Mouse (Mus musculus) embryonic facial prominence, embryonic 10.5 days (tissue): ENCODE measurements at regions not wholly inside any gene's neighbourhood (a gene's known extent, or its start where the extent isn't known, plus 50 kb on each side); places are given as distances from the start of the nearest gene placed in this dataset.

Experiments used
- DNase-seq: peaks from one replicate; pipeline ENCODE4 v3.0.0-alpha.2; 2017; ENCODE audit warnings: low spot score
- H3K27ac ChIP-seq: fragments of 300-500 bp; sonication (generic); replicated peaks from 2 replicates; pipeline ENCODE4 v1.5.1; 2016; ENCODE audit warnings: mild to moderate bottlenecking
- H3K27me3 ChIP-seq: fragments of 300-500 bp; sonication (generic); replicated peaks from 2 replicates; pipeline ENCODE4 v1.6.1; 2016; ENCODE audit warnings: low read depth, mild to moderate bottlenecking; ENCODE audit not compliant: poor library complexity, severe bottlenecking
- H3K36me3 ChIP-seq: fragments of 300-500 bp; sonication (generic); replicated peaks from 2 replicates; pipeline ENCODE4 v1.6.1; 2016; ENCODE audit warnings: mild to moderate bottlenecking, moderate library complexity
- H3K4me1 ChIP-seq: fragments of 300-500 bp; sonication (generic); 2 replicates; pipeline ENCODE4 v1.6.1; 2016
- H3K4me3 ChIP-seq: fragments of 300-500 bp; sonication (generic); 2 replicates; pipeline ENCODE4 v1.5.1; 2016; ENCODE audit warnings: mild to moderate bottlenecking, moderate library complexity
- H3K9me3 ChIP-seq: fragments of 300-500 bp; sonication (generic); 2 replicates; pipeline ENCODE4 v1.6.1; 2016; ENCODE audit warnings: mild to moderate bottlenecking
- whole genome bisulfite sequencing: fragments of 180-500 bp; shearing (Covaris S2); methylation state at CpG from one replicate; pipeline ENCODE4 v1.1.7; 2016; 5-methylcytosine and 5-hydroxymethylcytosine counted together

DNA sequence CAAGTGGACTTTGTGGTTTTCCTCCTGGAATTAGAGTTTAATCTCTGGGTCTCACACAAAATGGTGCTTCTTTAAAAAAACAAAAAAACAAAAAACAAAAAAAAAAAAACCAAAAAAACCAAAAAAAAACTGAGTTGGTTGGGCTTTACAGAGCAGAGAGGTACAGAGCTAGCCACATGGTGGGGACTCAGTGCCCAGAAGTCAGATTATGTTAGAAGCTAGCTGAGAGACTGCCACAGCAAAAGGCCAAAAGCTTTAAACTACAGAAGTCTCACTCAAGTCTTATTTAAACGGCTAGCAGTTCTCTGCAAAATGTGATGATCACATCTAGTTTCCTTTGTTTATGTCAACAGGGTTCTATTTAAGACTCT is 1121.8 kb upstream of the Cited2 start:
- Histone ChIP-seq H3K27me3 (no peaks in the 10 kb centered on the region), H3K9me3 (no peaks in the 10 kb centered on the region), H3K4me3 (no peak overlapping the region), H3K4me1 (no peaks in the 10 kb centered on the region), H3K36me3 (no peaks in the 10 kb centered on the region), H3K27ac (no peak overlapping the region)
- DNase-seq, result no peak
- 80% methylated on average over 1 of the region's 1 CpGs for WGBS

DNA sequence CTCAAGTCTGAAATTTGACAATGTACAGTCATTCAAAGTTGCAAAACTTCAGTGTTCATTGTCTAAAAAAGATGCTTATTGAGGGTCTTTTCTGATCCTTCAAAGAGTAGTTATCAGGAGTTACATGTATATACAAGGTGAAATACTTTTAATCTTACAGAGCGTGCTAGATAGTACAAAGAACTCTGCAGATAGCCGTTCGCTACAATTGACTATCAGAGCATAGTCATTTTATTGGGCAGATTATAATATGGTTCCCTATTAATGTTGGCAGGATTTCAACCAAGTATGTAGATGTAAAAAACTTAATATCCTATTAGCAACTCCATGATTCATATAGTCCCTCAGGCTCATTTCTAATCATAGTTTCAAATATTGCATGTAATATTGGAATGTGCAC is 1114.7 kb upstream of the Cited2 start:
- 95% methylated on average over 3 of the region's 3 CpGs for WGBS
- Histone ChIP-seq H3K36me3 (no peaks in the 10 kb centered on the region), H3K27me3 (no peaks in the 10 kb centered on the region), H3K4me1 (no peaks in the 10 kb centered on the region), H3K9me3 (no peaks in the 10 kb centered on the region), H3K27ac (no peak overlapping the region), H3K4me3 (no peak overlapping the region)
- no peak for DNase-seq

DNA sequence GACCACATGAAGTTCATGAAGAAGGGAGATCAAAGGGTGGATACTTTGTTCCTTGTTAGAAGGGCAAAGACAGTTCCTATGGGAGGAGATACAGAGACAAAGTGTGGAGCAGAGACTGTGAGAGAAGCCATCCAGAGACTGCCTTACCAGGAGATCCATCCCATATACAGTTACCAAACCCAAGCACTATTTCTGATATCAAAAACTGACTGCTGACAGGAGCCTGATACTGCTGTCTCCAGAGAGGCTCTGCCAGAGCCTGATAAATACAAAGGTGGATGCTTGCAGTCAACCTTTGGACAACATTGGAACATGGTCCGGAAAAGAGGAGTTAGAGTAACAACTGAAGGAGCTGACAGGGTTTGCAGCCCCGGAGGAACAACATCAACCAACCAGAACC is 1104.3 kb upstream of the Cited2 start:
- Histone ChIP-seq H3K27ac (no peak overlapping the region), H3K4me3 (no peak overlapping the region), H3K4me1 (0 out of 2 replicates have a peak, but pooled peaks cover 2% of the 10 kb centered on the region), H3K27me3 (no peaks in the 10 kb centered on the region), H3K36me3 (no peaks in the 10 kb centered on the region), H3K9me3 (no peaks in the 10 kb centered on the region)
- WGBS, result 88% methylated on average over 2 of the region's 2 CpGs
- no peak for DNase-seq

DNA sequence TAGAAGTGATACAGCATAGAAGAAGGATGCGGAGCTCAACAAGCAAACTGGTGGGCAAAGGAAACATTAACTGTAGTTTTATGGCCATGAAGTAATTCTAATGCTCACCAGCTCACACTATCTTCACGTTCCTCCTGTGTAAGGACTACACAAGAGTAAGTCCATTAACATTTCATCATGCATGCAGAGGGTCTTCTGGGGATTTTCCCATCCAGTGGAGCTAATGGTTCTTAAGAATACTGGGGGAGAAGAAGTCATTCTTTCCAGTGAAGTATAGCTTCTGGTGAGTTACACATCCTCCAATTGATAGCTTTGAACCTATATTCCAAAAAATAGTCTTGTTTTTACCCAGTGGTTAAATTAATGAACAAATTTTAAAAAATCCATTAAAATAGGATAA is 1103.4 kb upstream of the Cited2 start:
- Histone ChIP-seq H3K27me3 (no peaks in the 10 kb centered on the region), H3K27ac (no peak overlapping the region), H3K9me3 (no peaks in the 10 kb centered on the region), H3K4me3 (no peak overlapping the region), H3K4me1 (0 out of 2 replicates have a peak, but pooled peaks cover 2% of the 10 kb centered on the region), H3K36me3 (no peaks in the 10 kb centered on the region)
- DNase-seq, result no peak
- WGBS, result 90% methylated on average over 2 of the region's 2 CpGs

DNA sequence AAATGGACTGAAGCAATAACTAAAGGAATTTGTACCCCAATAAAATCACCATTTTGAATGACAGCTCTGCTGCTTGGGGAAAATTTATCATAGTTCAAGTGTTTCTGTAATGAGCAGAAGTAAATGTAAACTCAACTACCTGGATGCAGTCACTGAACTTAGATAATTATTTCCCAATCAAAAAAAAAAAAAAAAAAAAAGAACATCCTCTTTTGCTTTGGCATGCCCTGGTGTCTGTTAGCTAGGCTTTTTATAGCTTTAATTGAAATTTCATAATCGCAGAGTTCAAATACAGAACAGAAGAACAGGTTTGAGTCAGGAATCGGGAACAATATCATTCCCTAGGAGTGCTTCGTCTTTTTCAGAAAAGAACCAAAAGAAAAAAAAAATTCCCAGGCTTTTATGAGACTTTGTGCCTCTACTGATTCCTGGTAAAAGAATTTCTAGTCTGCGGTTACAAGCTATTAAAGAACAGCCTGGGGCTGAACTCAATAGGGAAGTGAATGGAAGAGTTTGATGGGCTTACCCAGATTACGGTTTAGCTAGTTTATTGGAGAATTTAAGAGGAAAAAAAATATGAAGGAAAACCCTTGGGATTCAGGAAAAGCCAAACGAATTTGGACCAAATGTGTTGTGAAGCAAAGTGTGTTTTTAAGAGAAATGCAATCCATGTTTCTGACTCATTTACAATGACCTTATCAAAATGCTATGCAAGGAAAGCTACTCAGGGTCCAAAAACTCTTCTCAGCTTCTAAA is 1102.0 kb upstream of the Cited2 start:
- WGBS, result 52% methylated on average over 6 of the region's 6 CpGs
- no peak for DNase-seq

DNA sequence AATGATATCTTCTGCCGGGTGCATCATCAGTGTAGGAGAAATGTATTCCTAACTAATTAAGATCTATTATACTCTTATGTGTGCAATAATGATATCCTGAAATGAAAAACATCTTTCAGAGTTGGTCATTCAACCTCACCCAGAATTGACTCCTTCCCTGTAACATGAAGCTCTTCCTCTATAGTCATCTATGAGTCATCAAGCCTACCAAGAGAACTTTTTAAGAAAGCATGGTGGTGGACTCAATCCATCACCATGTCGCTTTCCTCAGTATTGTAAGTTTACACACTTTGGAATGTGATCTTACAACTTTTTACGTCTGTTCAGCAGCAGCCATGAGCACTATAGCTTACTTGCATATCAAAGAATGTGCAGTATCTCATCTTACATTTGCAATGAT is 1100.2 kb upstream of the Cited2 start:
- 88% methylated on average over 3 of the region's 3 CpGs for WGBS
- no peak for DNase-seq
- H3K4me3 ChIP-seq, result no peak overlapping the region
- 0 out of 2 replicates have a peak, but pooled peaks cover 2% of the 10 kb centered on the region for H3K4me1 ChIP-seq
- no peaks in the 10 kb centered on the region for H3K9me3 ChIP-seq
- H3K36me3 ChIP-seq, result no peaks in the 10 kb centered on the region
- no peaks in the 10 kb centered on the region for H3K27me3 ChIP-seq
- no peak overlapping the region for H3K27ac ChIP-seq

More for the DNA sequence above, 1102.0 kb upstream of the Cited2 start:
- Histone ChIP-seq H3K27me3 (no peaks in the 10 kb centered on the region), H3K4me3 (no peak overlapping the region), H3K4me1 (0 out of 2 replicates have a peak, but pooled peaks cover 2% of the 10 kb centered on the region), H3K36me3 (no peaks in the 10 kb centered on the region), H3K27ac (no peak overlapping the region), H3K9me3 (no peaks in the 10 kb centered on the region)

DNA sequence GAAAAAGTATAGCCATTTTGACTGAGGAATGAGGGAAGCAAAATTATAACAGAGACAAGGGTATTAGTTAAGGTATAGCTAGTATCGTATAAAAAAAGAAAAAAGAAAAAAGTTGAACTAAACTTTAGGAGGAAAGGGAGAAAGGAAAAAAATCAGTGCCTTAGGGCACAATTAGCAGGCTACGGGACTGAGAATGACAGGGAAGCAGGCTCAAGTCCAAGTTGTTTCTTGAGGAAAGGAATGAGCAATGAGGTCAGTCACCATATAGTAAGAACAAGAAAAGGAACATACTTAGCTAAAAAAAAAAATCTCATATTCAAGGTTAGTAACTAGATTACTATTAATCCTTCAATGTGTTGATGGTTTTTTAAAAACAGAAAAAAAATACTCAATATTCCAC is 1089.8 kb upstream of the Cited2 start:
- Histone ChIP-seq H3K9me3 (no peaks in the 10 kb centered on the region), H3K4me1 (peaks cover 13% of the 10 kb centered on the region), H3K27me3 (no peaks in the 10 kb centered on the region), H3K27ac (no peak overlapping the region), H3K4me3 (no peak overlapping the region), H3K36me3 (no peaks in the 10 kb centered on the region)
- no peak for DNase-seq
- WGBS, result 48% methylated on average over 2 of the region's 2 CpGs

DNA sequence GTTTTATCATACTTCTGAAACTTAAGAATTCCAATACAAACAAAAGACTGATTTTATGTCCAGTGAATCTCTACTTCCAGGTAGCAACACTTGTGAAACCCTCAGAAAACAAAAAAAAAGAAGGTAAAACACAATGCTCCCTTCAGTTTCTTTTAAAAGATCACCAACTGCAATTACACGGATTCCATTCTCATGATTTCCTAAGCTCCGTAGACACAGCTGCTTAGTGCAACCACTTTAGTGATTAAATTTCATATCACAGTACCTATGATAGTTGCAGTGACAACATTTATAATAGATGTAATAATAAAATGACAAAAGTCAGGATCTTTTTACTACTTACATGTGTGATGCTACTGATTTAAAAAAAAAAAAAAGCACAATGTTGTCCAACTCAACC is 1087.6 kb upstream of the Cited2 start:
- H3K9me3 ChIP-seq, result no peaks in the 10 kb centered on the region
- H3K4me3 ChIP-seq, result no peak overlapping the region
- H3K27me3 ChIP-seq, result no peaks in the 10 kb centered on the region
- WGBS, result 79% methylated on average over 2 of the region's 2 CpGs
- no peaks in the 10 kb centered on the region for H3K36me3 ChIP-seq
- H3K4me1 ChIP-seq, result peaks cover 19% of the 10 kb centered on the region
- no peak for DNase-seq
- H3K27ac ChIP-seq, result no peak overlapping the region

DNA sequence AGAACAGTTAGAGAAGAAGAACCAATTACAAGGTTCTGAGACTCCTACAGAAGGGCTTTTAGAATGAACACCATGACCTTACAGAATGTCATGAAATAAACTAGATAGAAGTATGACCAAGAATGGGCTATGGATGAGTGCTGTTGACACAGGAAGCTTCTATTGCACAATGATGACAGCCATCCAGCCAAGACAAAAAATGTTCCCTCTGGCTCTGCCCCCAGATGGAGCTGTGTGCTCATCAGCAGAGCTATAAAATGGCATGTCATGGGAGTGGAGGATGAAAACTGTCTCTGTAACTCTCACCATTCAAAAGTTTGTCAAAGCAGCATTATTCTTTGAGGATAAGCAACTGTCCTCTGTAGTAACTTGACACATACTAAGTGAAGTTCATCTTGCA is 1086.0 kb upstream of the Cited2 start:
- H3K4me3 ChIP-seq, result no peak overlapping the region
- H3K27ac ChIP-seq, result no peak overlapping the region
- H3K4me1 ChIP-seq, result peaks cover 19% of the 10 kb centered on the region
- no peaks in the 10 kb centered on the region for H3K27me3 ChIP-seq
- no peaks in the 10 kb centered on the region for H3K36me3 ChIP-seq
- H3K9me3 ChIP-seq, result no peaks in the 10 kb centered on the region
- no peak for DNase-seq

DNA sequence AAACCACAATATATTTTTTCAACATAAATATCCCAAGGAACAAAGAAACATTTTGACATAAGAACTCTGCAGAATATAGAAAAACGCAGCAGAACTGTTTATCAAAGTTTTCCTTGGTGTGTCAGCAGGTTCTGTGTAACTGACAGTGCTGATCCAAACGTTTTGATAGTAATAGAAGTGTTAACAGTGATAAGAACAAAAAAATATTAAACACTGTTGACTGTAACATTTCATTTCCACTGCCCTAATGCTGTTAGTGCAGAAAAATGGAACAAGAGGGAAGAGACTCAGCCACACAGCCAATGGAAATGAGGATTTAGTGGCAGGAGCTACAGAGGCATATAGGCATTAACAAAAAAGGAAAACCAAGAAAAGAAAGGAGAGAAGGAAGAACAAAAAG is 1084.9 kb upstream of the Cited2 start:
- DNase-seq, result no peak
- Histone ChIP-seq H3K27ac (no peak overlapping the region), H3K4me3 (no peak overlapping the region), H3K4me1 (peaks cover 19% of the 10 kb centered on the region), H3K9me3 (no peaks in the 10 kb centered on the region), H3K36me3 (no peaks in the 10 kb centered on the region), H3K27me3 (no peaks in the 10 kb centered on the region)
- WGBS, result 32% methylated on average over 2 of the region's 2 CpGs

DNA sequence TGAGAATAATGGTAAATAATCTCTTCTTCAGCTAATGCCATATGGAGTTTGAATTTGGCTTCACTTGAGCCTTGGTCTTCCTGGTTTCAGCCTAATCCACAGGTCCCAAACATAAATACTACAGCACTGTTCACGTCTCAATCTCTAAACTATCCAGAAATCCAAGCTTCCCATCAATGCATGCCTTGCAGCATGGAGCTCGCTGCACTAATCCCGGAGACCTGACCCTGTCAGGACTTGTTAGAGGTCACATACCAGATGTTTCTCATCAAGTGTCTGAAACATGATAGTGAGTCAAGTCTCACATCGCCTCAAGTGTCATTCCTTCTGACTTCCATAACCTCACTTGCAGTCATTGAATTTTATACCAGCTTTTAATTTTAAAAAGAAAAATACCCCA is 1082.9 kb upstream of the Cited2 start:
- Histone ChIP-seq H3K27ac (no peak overlapping the region), H3K4me1 (peaks cover 19% of the 10 kb centered on the region), H3K9me3 (no peaks in the 10 kb centered on the region), H3K4me3 (no peak overlapping the region), H3K27me3 (no peaks in the 10 kb centered on the region), H3K36me3 (no peaks in the 10 kb centered on the region)
- WGBS, result 14% methylated on average over 4 of the region's 4 CpGs
- peak; percentile 70 for DNase-seq

DNA sequence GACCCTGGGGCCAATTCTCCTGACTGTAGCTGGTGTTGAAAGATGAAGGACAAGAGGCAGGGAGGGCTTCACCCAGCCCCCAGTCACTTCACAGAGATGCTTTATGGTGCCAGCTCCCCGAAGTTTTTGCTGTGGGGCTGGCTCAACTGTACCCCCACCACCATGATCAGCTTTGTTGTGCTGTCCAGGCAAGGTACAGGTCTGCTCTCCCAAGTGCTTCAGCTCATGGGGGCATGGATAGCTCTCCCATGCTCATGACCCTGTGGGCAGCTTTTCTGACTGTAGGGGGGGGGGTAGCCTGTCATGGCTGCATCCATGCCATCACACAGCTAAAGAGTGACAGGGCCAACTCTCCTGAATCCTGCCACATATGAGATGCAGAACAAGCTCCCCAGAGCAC is 1072.9 kb upstream of the Cited2 start:
- H3K36me3 ChIP-seq, result no peaks in the 10 kb centered on the region
- H3K4me3 ChIP-seq, result no peak overlapping the region
- WGBS, result 74% methylated on average over 1 of the region's 1 CpGs
- no peaks in the 10 kb centered on the region for H3K27me3 ChIP-seq
- DNase-seq, result no peak
- no peaks in the 10 kb centered on the region for H3K9me3 ChIP-seq
- no peaks in the 10 kb centered on the region for H3K4me1 ChIP-seq
- no peak overlapping the region; the same call in 1 of the 2 replicates for H3K27ac ChIP-seq

DNA sequence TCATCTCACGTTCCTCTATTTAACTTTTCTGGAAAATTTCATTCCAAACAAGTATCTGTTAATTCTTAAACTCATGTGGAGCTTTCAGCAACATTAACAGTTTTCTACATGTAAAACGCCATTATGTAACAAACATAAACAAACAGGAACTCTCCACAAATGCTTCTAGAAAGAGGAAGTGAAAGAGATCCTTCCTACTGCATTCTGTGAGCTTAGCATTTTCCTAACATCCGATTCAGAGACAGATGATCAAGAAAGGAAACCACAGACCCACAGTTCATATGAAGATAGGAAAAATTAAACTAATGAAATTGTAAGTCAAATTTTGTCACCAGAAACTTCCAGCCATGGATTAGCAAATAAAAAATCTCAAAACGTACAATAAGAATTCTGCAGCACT is 1070.6 kb upstream of the Cited2 start:
- WGBS, result 85% methylated on average over 4 of the region's 4 CpGs
- Histone ChIP-seq H3K27ac (no peak overlapping the region), H3K27me3 (no peaks in the 10 kb centered on the region), H3K36me3 (no peaks in the 10 kb centered on the region), H3K4me3 (no peak overlapping the region), H3K9me3 (no peaks in the 10 kb centered on the region), H3K4me1 (no peaks in the 10 kb centered on the region)
- DNase-seq, result no peak
